Mouse (Mus musculus) forelimb bud, embryonic 11.5 days (tissue): ENCODE measurements around the gene Scgb1b18.
"Not testable (repeated sequence)": the region's sequence is repeated elsewhere in the genome, so short reads cannot be mapped to it uniquely, and the experiment has no call there.

ENCODE experiments used
- DNase-seq: peaks from one replicate; pipeline ENCODE4 v3.0.0-alpha.2; 2012; ENCODE audit warnings: low read depth, low spot score

Scgb1b18 gene

GRCm38 (mm10) chr7:33185268-33185667, at the start of gene Scgb1b18:
Gene Scgb1b18, plus strand, starts transcription at chr7:33185568.
- not testable (repeated sequence) for DNase-seq

GRCm38 (mm10) chr7:33173764-33174163, 11.6 kb upstream of the Scgb1b18 start, which contains the start of gene Scgb2b18:
Gene Scgb2b18, minus strand, starts transcription at chr7:33173864.
- DNase-seq = not testable (repeated sequence)
